Mouse (Mus musculus) thymus, postnatal 14 days (tissue): ENCODE results near the gene Adss.
"Not testable (repeated sequence)": the region's sequence is repeated elsewhere in the genome, so short reads cannot be mapped to it uniquely, and the experiment has no call there.

Experiments
- DNase-seq: peaks from one replicate; pipeline ENCODE4 v3.0.0; 2021

Gene Adss

DNA sequence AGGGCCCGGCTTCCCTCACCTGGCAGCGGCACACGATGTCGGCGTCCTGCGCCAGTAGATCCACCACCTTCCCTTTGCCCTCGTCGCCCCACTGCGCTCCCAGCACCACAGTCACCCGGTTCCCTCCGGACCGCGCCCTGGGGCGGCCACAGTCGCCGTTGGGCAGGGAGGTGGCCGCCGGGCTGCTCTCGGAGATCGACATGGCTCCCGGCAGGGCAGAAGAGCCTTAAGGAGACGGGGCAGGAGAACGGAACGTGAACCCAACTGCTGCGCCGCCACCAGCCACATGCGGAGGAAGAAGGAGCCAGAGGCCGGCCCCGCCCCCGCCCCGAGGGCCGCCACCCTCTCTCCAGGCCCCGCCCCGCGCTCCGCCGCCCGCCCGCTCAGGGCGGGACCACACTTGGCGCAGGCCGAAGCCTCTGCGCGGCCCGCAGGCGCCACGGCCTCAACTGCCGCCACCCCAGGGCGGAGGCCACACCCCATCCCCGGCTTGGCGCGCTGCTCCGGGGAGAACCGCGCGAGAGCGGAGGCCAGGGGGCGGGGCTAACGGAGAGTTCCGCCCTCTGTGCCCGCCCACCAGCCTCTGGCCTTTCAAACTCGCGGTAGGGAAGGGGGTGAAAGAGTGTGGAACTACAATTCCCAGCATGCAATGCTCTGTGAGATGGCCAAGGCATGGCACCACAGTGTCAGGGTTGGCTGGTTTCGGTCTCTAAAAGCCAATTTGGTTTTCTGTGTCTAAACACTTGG, at the start of gene Adss:
TSS of gene Adss (minus strand) at position 319 of the 747 bp plus-strand sequence.
- peak; percentile 99 for DNase-seq

DNA sequence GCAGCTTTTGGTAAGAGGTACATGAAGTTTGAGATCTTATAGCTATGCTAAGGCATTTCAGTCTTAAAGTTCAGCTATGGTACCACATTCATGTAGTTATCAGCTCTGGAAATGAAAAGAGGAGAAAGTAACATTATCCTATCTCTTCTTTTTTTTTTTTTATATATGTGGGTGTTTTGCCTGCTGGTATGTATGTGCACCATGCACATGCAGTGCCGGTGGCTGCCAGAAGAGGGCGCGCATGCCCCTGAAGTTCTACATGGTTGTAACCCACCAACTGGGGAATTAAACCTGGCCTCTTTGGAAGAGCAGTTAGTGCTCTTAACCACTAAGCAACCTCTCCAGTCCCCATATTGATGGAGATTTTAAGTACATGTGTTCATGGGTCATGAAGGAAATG, 49.5 kb upstream of the Adss start:
- peak; percentile 46 for DNase-seq

DNA sequence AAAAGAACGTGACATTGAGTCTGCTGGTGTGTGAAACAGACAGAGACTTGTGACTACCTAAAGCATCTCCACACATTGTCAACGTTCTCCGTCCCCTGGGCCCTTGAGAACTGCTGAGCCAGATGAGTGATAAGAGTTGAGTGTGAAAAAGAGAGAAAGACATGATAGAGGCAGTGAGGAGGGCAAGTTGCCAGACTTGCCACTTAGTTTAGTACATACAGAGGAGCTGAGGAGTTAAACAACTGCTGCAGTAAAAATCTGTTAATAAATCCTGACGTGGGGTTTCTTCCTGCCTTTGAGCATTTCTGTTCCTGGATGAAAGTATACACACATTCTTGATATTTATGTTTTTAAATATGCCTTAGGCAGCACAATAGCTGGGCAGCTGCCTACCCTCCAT, 31.5 kb upstream of the Adss start:
- DNase-seq, result not testable (repeated sequence)

DNA sequence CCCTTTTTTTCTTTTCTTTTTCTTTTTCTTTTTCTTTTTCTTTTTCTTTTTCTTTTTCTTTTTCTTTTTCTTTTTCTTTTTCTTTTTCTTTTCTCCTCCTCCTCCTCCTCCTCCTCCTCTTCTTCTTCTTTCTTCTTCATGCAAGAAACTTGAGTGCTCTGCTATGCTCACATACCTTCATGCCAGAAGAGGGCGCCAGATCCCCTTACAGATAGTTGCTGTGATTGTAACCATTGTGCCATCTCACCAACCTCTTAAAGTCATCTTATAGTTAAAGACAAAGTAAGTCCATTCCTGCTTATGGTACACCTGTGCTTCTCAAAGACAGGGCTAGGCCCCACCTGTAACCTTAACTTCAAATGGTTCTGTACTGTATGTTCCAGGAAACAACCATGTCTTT, 10.5 kb upstream of the Adss start:
- peak; percentile 66 for DNase-seq

DNA sequence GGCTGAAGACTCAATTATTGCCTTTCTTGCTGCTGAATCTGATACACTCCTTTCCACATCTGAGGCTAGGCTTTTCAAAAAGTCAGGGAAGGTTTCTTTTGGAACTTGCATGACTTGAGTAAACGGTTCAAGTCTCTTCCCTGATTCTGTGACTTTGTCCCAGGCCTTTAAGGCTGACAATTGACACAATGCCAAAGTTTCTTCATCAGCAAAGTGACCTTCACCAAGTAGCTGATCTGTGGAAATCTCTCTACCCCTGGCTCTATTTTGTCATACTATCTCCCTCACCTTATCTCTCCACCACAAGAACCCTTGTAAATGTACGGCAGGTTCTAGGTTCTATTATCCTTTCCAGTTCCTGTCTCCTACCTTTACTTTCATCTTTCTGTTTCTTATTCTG, 7.2 kb upstream of the Adss start:
- DNase-seq, result no peak

DNA sequence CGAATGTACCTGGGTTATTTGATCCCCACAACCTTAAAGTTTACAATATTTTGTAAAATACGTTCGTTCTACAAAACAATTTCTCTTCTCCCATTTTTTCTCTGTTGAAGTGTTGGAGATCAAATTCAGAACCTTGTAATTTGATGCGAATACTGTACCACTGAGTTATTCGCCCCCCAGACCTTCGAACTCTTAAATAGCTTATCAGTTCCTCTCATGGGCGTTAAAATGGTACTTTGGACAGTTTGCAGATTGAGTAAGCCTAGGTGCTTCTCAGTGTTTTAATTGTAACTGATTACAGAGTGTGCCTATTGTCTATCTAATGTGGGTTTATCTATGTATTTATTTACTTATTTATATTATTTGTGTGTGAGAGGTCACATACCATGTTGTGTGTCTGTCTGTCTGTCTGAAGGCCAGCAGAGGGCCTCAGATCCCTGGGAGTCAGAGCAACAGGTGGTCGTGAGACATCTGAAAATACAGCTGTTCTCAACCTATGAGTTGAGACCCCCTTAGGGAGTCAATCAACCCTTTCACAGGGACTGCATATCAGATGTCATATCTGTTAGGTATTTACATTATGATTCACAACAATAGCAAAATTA, 942 bp upstream of the Adss start:
- DNase-seq, result peak; percentile 16

DNA sequence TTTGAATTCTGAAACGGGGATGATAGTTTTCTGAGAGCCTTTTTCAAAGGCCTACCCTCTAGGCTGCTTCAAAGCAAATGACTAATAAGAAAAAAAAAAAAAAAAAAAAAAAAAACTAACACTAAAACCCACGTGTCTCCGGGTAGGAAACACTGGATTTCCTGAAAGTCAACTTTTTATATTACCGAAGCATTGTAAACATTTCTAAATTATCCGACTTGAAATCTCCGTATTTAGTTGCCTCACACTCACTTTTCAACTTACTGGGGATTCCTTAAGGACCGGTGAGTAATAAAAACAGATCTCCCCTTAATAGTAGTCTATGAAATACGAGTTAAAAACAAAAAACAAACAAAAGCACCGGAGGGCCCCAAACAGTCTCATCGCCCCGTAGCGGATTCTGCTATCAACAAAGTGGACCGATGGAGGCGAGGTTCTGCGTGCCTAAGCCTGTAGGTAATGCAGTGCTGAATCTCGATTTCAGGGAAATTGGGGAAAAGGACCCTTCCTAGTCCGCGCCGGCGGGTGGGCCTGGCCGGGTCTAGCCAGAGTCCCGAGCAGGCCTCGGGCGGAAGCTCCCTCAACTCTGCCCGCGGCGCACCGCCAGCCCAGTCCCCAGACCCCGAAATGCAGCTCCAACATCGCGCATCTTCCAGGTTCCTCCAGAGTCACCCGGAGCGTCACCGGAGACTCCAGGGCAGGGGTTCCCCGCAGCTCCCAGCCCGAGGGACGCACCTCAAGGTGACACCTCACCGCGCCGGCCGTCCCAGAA, 704 bp downstream of the Adss start:
- DNase-seq, result no peak

DNA sequence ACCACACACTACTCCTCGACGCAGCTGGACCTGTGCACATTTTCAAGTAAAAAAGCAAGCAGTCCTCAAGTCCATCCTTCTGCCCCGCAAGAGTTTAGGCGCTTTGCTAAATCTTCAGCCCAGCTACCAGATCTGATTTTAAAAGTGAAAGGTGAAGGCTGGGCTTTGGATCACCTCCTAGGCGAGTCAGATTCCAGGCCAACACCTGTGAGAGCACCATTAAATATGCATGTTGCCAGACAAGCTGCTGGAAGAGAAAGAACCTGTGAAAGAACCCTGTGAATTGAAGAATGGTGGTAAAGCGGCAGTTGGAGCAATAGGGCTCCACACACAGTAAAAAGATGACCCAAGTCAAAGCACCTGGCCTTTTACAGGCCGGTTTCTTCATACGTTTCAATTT, 1.4 kb downstream of the Adss start:
- DNase-seq, result no peak

DNA sequence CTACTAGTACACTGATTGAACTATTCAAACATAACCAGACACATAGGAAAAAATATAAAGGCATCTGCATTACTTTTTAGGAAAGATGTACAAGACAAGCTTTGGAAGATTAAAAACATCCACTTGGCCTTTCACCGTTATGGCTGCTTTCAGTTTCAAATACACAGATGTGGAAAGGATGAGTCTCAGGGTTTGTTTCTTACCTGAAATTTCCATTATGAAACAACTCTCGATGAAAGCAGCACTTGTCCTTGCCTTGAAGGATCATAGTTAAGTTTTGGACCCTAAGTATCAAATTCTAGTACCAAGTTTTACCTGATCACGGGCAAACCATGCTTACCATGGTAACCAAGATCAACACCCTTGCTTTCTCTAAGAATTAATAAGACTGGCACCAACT, 3.5 kb downstream of the Adss start:
- DNase-seq, result no peak

DNA sequence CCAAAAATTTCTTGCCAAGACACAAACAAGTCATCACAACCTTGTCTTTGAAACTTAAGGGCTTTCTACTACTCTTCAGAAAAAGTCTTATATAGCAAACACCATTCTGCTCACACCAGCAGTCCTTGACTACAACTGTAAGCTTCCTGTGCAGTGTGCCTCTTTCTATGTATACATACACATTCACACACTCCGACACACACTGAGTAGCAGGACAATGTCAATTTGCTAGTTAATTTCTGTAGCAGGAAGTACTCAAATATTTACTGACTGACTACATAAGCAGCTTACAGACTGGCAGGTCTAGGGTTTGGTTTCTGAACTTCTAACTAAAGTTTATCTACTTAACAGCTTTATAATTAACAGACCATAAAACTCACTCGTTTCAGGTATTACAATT, 18.9 kb downstream of the Adss start:
- no peak for DNase-seq

DNA sequence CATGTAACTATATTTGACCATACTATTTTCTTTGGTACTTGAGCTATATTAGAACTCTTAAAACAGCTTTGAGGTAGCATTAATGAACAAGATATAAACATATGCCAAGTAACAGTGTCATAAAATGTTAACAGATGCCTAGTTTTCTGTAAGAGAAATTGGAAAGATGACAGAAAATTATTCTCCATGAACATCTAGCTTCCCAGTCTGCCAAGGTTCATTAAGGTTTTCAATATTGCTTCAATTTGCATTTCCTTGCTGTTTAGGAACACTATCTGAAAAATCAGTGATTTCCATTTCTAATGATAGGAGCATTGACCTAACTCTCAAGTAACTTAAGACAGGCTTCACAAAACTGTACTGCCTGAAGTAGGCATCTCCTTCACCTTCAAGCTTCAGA, 27.4 kb downstream of the Adss start:
- no peak for DNase-seq

DNA sequence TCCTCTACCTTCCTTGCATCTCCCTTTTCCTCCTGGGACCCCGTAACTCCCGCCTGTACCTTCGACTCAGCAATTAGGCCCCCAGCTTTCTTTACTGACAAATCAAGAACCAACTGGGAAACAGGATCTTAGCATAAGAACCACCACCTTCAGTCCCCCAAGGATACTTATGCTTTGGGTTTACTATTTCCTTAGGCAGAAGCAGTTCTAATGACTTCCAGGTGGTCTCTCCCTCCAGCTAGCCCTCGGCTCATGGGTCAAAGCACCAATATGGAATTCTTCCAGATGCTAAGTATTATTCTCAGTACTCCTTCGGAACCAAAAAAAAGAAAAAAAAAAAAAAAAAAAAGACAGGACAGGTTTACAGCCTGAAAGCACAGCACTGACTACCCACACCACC, 39.1 kb downstream of the Adss start:
- DNase-seq, result no peak

DNA sequence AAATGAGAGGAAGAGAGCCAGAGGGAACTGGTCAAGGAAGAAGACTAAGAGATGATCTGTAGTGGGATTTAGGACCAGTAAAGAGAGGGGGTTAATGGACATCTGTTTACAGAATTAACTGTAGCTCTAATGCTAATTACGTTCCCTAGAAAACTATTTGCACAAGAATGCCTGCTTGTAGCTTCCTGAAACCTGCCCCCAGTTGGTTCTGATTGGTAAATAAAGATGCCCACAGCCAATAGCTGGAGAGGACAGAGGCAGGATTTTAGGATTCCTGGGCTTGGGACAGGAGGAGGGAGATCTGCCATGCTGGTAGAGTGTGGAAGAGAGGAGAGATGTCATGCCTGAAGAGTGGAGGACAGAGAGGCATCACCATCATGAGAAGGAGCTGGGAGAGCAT, 42.8 kb downstream of the Adss start:
- no peak for DNase-seq

DNA sequence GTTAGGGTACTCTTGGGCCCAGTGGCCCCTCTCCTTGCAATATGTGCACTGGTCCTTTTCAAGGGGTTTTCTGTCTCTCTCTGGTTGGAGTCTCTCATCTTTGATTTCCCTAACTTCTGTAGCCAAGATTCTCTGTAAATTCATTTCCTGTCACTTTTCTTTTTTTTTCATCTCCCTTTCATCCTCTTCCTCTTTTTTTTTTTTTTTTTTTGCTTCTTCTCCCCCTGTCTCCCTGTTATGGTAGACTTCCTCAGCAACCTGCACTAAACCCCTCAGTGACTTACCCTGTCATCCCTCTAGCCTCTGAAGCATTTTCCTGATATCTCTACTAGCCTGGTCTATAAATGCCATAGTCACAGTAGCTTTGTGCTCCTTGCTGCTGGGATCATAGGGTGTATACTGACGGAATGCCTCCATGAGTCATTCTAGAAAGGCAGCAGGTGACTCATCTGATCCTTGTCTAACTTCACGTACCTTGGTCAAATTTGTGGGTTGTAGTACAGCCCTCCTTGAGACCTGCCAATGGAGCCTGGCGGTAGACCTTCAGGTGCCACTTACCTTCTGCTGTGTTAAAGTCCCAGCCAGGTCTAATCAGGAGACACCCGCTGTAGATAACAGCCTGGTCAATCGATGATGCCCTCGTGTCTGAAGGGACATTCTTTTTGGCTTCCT, 48.3 kb downstream of the Adss start:
- DNase-seq, result no peak

DNA sequence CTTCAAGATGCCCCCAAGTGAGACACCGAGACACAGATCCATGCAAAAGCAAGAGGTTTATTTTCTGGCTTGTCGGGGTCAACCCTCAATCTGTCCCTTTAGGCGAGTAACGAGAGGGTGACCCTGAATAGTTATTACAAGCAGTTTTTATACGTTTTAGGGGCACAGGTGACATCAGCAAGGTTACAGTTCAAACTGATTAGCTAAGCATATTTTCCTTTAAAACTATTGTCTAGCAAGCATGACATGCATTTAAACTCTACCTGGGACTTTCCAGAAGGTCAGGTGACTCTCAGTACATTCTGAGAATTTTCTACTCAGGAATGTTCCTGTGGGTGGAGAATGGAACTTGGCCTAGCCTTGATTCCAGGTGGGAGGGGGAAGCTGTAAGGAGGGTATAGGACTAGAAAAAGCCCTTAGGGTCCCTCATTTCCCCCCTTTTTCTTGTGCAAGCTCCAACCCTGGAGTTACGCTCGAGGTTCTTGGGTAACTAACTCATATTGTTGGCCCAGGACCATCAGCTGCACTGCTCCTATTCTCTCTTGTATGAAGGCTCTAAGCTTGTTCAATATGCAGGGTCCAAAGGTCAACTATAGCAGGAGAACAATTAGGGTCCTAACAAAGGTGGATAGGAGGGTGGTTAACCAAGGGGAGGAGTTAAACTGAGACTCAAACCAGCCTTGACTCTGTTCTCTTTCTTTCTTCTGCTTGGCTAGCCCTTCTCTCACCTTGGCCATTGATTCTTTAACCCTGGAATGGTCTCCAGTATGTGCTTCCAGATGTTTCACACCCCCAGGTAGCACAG, 51.6 kb downstream of the Adss start:
- DNase-seq, result no peak

DNA sequence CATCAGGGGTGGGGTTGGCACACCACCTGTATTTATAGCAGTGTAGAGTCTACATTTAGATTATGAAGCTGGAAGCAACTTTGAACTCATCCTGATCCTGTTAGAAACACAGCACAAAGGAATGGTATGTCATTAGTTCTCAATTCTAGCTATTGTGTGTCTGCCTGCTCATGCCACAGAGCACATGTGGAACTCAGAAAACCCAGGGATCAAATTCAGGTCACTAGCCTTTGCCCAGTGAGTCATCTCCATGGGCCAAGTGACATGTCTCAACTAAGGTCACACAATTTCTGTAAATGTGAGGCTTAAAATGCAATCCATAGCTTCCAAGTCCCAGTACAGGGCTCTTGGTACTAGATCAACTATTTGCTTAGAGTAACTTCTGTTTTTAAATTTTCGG, 54.2 kb downstream of the Adss start:
- no peak for DNase-seq

DNA sequence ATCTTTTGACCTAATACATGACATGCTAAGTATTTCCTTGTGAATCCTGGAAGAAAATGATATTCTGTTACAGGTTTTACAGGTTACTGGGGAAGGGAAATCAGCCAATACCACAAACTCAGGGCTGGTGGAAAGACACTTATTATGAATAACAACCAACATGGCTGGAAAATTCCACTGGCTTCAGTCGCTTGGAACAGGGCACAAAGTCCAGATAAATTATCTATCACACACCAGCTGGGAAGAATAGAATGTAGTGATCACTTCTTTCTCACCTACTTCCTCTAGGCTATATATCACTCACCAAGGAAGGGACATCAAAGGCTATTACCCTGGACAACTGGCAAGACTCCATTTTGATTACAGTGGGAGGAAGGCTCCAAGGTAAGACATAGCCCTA, 55.6 kb downstream of the Adss start:
- DNase-seq, result no peak

DNA sequence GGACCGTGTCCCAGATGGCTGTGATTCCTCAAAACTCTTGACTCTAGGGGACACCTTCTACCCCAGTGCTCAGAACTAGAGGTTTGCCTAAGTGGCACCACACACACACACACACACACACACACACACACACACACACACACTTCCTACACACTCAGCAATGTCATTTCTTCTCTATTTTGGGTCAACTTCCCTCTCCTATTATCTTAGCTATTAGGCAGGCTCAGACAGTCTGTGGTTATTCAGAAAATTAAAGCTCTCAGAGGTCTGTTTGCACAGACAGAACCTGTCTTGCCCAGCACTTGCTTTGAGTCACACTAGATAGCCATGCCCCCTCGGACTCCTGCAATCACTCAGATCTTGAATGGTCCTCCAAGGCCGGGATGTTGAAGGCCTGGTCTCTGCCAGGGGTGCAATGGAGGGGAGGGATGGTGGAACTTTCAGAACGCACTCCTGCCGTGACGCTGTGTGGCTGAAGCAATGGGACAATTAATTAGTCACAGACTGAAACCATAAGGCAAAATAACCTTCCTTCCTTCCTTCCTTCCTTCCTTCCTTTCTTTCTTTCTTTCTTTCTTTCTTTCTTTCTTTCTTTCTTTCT, 58.7 kb downstream of the Adss start:
- DNase-seq, result no peak

DNA sequence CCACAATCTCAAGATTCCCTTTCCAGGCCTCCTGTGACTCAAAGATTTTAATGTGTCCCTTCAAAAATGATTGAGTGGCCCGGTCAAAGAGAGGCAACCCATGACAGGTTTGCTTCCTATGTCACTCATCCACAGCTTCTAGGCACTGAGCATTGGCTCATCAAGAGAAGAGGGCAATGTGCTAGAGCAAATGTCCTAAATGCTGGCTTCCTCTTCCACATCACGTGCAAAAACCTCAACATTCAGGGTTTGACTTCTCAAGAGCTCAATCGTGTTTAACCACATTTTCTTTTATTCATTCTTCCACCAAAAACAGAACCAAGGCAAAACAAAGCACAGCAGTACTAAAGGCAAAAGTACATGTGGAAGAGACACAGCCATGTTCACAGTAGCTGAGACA, 64.3 kb downstream of the Adss start:
- no peak for DNase-seq

DNA sequence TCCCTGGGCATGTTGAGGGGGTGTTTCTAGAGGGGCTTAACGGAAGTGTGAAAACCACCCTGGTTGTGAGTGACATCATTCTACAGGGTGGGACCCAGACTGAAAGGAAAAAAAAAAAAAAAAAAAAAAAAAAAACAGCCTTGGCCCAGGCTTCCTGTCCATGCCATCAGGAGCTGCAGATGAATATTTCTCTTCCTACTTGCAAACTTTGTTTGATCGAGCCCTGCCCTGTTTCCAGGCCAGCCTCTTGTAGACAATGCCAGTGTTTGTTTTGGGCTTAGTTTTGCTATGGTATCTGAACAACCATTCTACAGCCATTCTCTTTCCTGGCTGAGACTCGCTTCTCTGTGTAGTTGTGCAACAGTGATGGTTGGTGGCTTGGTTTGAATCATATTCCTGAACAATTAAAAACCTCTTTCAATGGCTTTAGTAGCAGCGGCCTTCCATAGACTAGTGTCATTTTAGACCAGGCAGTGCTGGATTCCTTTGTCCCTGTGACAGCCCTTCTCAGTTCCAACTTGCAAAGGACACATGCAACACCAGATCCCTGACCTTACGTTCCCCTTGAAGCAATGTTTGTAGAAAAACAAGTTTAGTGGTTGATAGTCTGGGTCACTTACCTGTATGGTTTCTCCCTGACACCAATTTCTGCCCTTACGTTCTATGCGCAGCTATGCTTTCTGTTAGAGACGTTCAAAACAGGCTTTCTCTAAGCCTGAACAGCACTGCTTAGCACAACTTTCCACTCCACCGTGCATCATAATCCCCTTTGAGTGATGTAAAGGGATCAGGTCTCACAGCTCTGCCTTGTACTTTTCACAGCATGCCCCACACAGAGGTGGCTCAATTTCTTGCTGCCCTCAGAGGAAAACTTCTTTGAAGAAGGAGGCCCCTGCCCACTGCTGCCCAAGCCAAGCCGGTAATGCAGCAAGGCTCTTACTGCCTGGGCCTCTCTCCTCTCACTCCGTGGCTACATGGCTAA, 67.0 kb downstream of the Adss start, which contains the start of gene 1700016C15Rik:
TSS of gene 1700016C15Rik (plus strand) at position 772 of the 982 bp plus-strand sequence.
- no peak for DNase-seq
